Mouse (Mus musculus) stomach, postnatal 0 days (tissue): ENCODE results near the gene Gpr68. TPM values are rescaled to one million over a fixed set of nuclear protein-coding genes. Genes with fewer than 3 reads are reported as not detected.
A peak's percentile ranks its signal among the peaks of the same experiment; 100 is the strongest.

ENCODE experiments used
- ATAC-seq: fragments of 200-750 bp; cut with Nextera tagmentation; 2 replicates; pipeline ENCODE4 v1.8.0; 2017; ENCODE audit not compliant: low FRiP score, low TSS enrichment
- DNase-seq: peaks from one replicate; pipeline ENCODE4 v3.0.0-alpha.2; 2016; ENCODE audit warnings: low spot score
- H3K27ac ChIP-seq: fragments of 300-500 bp; sonication (generic); replicated peaks from 2 replicates; pipeline ENCODE4 v1.5.1; 2014; ENCODE audit warnings: mild to moderate bottlenecking, control low read depth
- H3K27me3 ChIP-seq: fragments of 300-500 bp; sonication (generic); 2 replicates; pipeline ENCODE4 v1.6.1; 2014; ENCODE audit warnings: low read length; ENCODE audit not compliant: control insufficient read depth, insufficient read depth
- H3K36me3 ChIP-seq: fragments of 300-500 bp; sonication (generic); 2 replicates; pipeline ENCODE4 v1.6.1; 2014; ENCODE audit warnings: low read length, mixed read lengths; ENCODE audit not compliant: control insufficient read depth, insufficient read depth
- H3K4me1 ChIP-seq: fragments of 300-500 bp; sonication (generic); replicated peaks from 2 replicates; pipeline ENCODE4 v1.6.1; 2014; ENCODE audit warnings: antibody characterized with exemption; ENCODE audit not compliant: control insufficient read depth, insufficient read depth
- H3K4me2 ChIP-seq: fragments of 300-500 bp; sonication (generic); replicated peaks from 2 replicates; pipeline ENCODE4 v1.6.1; 2014; ENCODE audit warnings: low read depth, mild to moderate bottlenecking, control low read depth, moderate library complexity
- H3K4me3 ChIP-seq: fragments of 300-500 bp; sonication (generic); 2 replicates; pipeline ENCODE4 v1.5.1; 2014; ENCODE audit warnings: low read depth, low read length, control low read depth
- H3K9ac ChIP-seq: fragments of 300-500 bp; sonication (generic); 2 replicates; pipeline ENCODE4 v1.6.1; 2014; ENCODE audit warnings: mild to moderate bottlenecking, low read length, control low read depth, mixed read lengths
- H3K9me3 ChIP-seq: fragments of 300-500 bp; sonication (generic); 2 replicates; pipeline ENCODE4 v1.6.1; 2016; ENCODE audit warnings: low read length; ENCODE audit not compliant: control insufficient read depth
- CTCF ChIP-seq: IDR thresholded peaks from 2 replicates; pipeline ENCODE4 v1.5.1; 2016; ENCODE audit warnings: antibody characterized with exemption, low read depth, mild to moderate bottlenecking, moderate library complexity
- EP300 ChIP-seq: optimal IDR thresholded peaks from 2 replicates; pipeline ENCODE3; 2016; ENCODE audit warnings: antibody characterized with exemption
- WGBS: fragments of 180-500 bp; shearing (Covaris S2); extraction: QIAGEN DNeasy Blood & Tissue Kit; methylation state at CpG from one replicate; pipeline ENCODE4 v1.1.7; 2014; 5-methylcytosine and 5-hydroxymethylcytosine counted together
- polyA plus RNA-seq: library from polyadenylated mRNA; unstranded; fragments of >200 nt; fragmentation: Nextera tagmentation; extraction: Ambion mirVana; gene quantifications from 2 replicates; pipeline ENCODE4 v1.2.1, GENCODE M21; 2015

The Gpr68 gene
- polyA plus RNA-seq, 1 experiment from 2014 or later, result 0.44 TPM

GRCm38 (mm10) chr12:100849421-100850138 lies 58.4 kb downstream of the Gpr68 start:
- Histone ChIP-seq H3K9me3 (no peaks in the 10 kb centered on the region), H3K4me1 (no peaks in the 10 kb centered on the region), H3K4me2 (no peak overlapping the region), H3K9ac (no peak overlapping the region), H3K36me3 (no peaks in the 10 kb centered on the region), H3K4me3 (no peak overlapping the region), H3K27me3 (no peaks in the 10 kb centered on the region), H3K27ac (no peak overlapping the region)
- WGBS, result 70% methylated on average over 7 of the region's 7 CpGs
- ATAC-seq (peak; percentile 83; the same call in 1 of the 2 replicates), DNase-seq (peak; percentile 18)
- TF ChIP-seq EP300 (no peak), CTCF (peak; percentile 97)

DNA sequence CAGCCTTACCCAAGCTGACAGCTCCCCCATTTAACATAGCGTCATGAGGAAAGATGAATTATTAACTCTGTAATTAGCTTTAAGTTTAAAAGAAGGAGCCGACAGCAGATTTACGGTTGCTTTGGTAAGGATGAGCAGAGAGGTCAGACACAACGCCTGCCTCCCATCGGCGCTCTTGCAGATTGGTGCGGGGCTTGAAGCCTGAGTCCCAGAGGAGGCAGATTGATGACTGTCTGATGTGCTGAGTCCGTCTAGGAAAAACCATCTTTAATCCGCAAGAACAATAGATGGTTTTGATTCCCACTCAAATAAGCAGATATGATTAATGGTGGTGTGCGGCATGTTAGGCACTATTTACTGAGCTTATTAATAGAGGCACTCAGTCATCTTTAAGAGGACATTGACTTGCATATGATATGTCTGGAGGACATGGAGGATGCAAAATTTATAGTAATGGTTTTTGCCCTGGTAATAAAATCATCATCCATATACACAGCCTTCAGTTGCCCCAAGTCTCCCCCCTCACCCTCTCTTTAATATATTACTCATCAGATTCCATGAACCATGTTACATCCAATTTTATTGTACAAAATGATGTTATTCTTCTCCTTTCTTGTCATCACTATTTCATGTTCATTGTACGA lies 60.4 kb downstream of the Gpr68 start:
- TF ChIP-seq CTCF (no peak), EP300 (no peak)
- H3K27me3 ChIP-seq, result no peaks in the 10 kb centered on the region
- no peaks in the 10 kb centered on the region for H3K36me3 ChIP-seq
- no peaks in the 10 kb centered on the region for H3K4me1 ChIP-seq
- no peaks in the 10 kb centered on the region for H3K9me3 ChIP-seq
- H3K4me2 ChIP-seq, result no peak overlapping the region
- no peak overlapping the region for H3K9ac ChIP-seq
- H3K4me3 ChIP-seq, result no peak overlapping the region
- ATAC-seq, result no peak
- DNase-seq, result no peak
- 47% methylated on average over 11 of the region's 11 CpGs for WGBS
- H3K27ac ChIP-seq, result no peak overlapping the region

DNA sequence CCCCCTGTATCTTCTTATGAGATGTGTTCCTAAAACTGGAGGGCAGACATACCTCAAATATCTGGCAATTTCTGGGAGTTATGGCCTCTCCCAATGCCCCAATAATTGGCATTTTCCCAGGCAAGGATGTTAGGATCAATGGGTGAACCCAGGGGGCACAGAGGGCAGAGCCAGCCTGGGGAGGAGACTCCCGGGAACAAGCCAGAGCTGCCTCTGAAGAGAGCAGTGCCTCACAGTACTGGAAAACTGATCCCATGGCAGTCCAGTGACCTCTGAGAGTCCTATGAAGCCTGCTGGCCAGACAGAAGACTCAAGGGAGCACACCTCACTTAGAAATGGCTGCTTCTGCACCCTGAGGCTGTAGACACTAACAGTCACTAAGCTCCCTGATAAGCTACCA lies 61.4 kb downstream of the Gpr68 start:
- no peak overlapping the region for H3K4me2 ChIP-seq
- no peak for TF ChIP-seq EP300
- TF ChIP-seq CTCF, result no peak
- H3K27ac ChIP-seq, result no peak overlapping the region
- H3K27me3 ChIP-seq, result no peaks in the 10 kb centered on the region
- H3K36me3 ChIP-seq, result no peaks in the 10 kb centered on the region
- ATAC-seq (no peak), DNase-seq (no peak)
- 68% methylated on average over 1 of the region's 1 CpGs for WGBS
- no peak overlapping the region for H3K9ac ChIP-seq
- no peaks in the 10 kb centered on the region for H3K4me1 ChIP-seq
- no peaks in the 10 kb centered on the region for H3K9me3 ChIP-seq
- H3K4me3 ChIP-seq, result no peak overlapping the region

GRCm38 (mm10) chr12:100845829-100846228 lies 62.2 kb downstream of the Gpr68 start:
- H3K27ac ChIP-seq, result no peak overlapping the region
- peak; percentile 10 for DNase-seq

DNA sequence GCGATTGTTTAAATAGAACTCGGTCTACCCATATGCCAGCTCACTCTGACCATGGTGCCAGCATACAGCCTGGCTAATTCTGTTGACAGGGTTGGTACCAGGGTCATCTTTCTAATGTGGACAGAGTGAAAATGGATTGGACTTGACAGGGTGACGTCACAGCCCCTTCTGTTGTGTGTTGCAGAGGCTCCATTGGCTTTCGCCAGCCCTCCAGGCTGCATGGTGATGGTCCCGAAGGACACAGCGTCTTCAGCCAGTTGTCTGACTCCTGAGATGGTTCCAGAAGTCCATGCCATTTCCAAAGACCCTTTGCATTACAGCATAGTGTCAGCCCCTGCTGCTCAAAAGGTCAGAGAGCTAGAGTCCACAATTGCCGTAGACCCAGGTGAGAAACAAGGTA lies 63.5 kb downstream of the Gpr68 start:
- WGBS, result 85% methylated on average over 7 of the region's 7 CpGs
- Histone ChIP-seq H3K9ac (no peak overlapping the region), H3K4me3 (no peak overlapping the region), H3K4me2 (no peak overlapping the region), H3K4me1 (no peaks in the 10 kb centered on the region), H3K9me3 (no peaks in the 10 kb centered on the region), H3K27me3 (no peaks in the 10 kb centered on the region), H3K27ac (no peak overlapping the region), H3K36me3 (no peaks in the 10 kb centered on the region)
- TF ChIP-seq EP300, result no peak
- TF ChIP-seq CTCF, result no peak
- DNase-seq (peak; percentile 3), ATAC-seq (no peak)

More at GRCm38 (mm10) chr12:100845829-100846228, 62.2 kb downstream of the Gpr68 start:
- Histone ChIP-seq H3K36me3 (no peaks in the 10 kb centered on the region), H3K27me3 (no peaks in the 10 kb centered on the region), H3K9ac (no peak overlapping the region), H3K4me3 (no peak overlapping the region), H3K9me3 (no peaks in the 10 kb centered on the region), H3K4me2 (no peak overlapping the region), H3K4me1 (no peaks in the 10 kb centered on the region)
- peak; percentile 57 for TF ChIP-seq CTCF
- no peak for TF ChIP-seq EP300
- ATAC-seq, result no peak
- 30% methylated on average over 2 of the region's 2 CpGs for WGBS

DNA sequence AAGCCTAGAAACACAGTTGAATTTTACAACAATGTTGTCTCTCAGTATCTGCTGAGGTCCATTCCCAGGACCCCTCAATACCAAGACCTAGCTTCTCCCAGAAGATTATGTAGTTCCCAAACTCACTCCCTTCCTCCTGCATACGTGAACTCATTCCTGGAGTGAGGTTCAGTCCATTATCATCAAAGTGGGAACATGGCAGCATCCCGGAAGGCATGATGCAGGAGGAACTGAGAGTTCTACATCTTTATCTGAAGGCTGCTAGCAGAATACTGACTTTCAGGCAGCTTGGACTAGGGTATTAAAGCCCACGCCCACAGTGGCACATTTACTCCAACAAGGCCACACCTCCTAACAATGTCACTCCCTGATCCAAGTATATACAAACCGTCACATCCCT lies 64.8 kb downstream of the Gpr68 start:
- H3K4me1 ChIP-seq, result no peaks in the 10 kb centered on the region
- DNase-seq (peak; percentile 2), ATAC-seq (no peak)
- no peaks in the 10 kb centered on the region for H3K36me3 ChIP-seq
- H3K27me3 ChIP-seq, result no peaks in the 10 kb centered on the region
- H3K27ac ChIP-seq, result no peak overlapping the region
- no peak overlapping the region for H3K4me2 ChIP-seq
- TF ChIP-seq EP300, result no peak
- TF ChIP-seq CTCF, result no peak
- no peaks in the 10 kb centered on the region for H3K9me3 ChIP-seq
- H3K4me3 ChIP-seq, result no peak overlapping the region
- no peak overlapping the region for H3K9ac ChIP-seq
- WGBS, result 65% methylated on average over 4 of the region's 4 CpGs
